Mouse (Mus musculus) midbrain, embryonic 15.5 days (tissue): ENCODE results near the gene Pik3c2b. TPM values are rescaled to one million over a fixed set of nuclear protein-coding genes. Genes with fewer than 3 reads are reported as not detected.

ENCODE experiments used
- ATAC-seq: fragments of 200-750 bp; cut with Nextera tagmentation; replicated peaks from 2 replicates; pipeline ENCODE4 v1.8.0; 2017; ENCODE audit warnings: moderate TSS enrichment
- H3K27ac ChIP-seq: fragments of 300-500 bp; sonication (generic); 2 replicates; pipeline ENCODE4 v1.5.1; 2015; ENCODE audit warnings: mild to moderate bottlenecking, inconsistent platforms
- H3K27me3 ChIP-seq: fragments of 300-500 bp; sonication (generic); replicated peaks from 2 replicates; pipeline ENCODE4 v1.6.1; 2015; ENCODE audit warnings: inconsistent platforms
- H3K36me3 ChIP-seq: fragments of 300-500 bp; sonication (generic); replicated peaks from 2 replicates; pipeline ENCODE4 v1.6.1; 2015; ENCODE audit warnings: inconsistent platforms
- H3K4me1 ChIP-seq: fragments of 300-500 bp; sonication (generic); 2 replicates; pipeline ENCODE4 v1.6.1; 2015; ENCODE audit warnings: inconsistent platforms
- H3K4me2 ChIP-seq: fragments of 300-500 bp; sonication (generic); 2 replicates; pipeline ENCODE4 v1.6.1; 2015; ENCODE audit warnings: inconsistent platforms, mild to moderate bottlenecking, moderate library complexity
- H3K4me3 ChIP-seq: fragments of 300-500 bp; sonication (generic); 2 replicates; pipeline ENCODE4 v1.5.1; 2015; ENCODE audit warnings: mild to moderate bottlenecking, inconsistent platforms
- H3K9ac ChIP-seq: fragments of 300-500 bp; sonication (generic); 2 replicates; pipeline ENCODE4 v1.6.1; 2015; ENCODE audit warnings: mild to moderate bottlenecking, inconsistent platforms
- H3K9me3 ChIP-seq: fragments of 300-500 bp; sonication (generic); 2 replicates; pipeline ENCODE4 v1.6.1; 2016; ENCODE audit warnings: inconsistent platforms
- WGBS: fragments of 180-500 bp; shearing (Covaris S2); methylation state at CpG from one replicate; pipeline ENCODE4 v1.1.7; 2015; ENCODE audit warnings: mixed read lengths; 5-methylcytosine and 5-hydroxymethylcytosine counted together
- polyA plus RNA-seq: library from polyadenylated mRNA; unstranded; fragments of >200 nt; fragmentation: Nextera tagmentation; extraction: Ambion mirVana; gene quantifications from 2 replicates; pipeline ENCODE4 v1.2.1, GENCODE M21; 2015

Pik3c2b gene
- polyA plus RNA-seq, 1 experiment from 2014 or later: 17.1 TPM

DNA sequence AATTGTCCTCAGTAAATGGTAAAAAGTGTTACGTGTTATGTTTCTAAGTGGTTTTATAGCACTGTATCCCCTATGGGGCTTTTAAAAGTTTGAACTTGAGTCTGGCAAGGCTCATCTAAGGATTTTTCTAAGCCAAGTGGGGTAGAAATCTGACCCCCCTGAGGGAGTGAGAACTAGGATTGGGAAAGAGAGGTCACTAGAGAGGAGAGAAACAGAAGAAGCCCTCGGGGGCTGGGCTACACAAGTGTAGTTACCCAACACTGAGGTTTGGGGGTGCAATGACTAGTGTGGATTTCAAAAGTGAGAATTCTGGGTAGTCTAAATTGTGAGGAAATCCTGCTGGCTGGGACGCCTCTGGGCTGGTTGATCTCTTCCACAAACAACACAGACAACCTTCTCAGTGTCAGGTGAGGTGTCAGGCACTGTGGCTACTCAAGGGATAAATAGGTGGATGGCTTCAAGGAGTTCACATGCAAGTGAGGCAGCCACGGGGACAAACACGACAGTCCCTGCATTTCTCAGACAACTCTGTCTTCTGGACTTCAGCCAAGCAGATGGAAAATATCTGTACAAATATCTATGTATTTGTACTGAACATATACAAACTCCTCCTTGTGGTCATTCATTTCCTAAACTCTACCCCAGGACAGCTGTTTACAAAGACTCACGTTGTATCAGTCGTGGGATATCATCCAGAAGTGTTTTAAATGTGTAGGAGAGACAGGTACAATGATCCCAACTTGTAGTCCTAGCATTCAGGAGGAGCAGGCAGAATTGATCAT lies 74.7 kb downstream of the Pik3c2b start:
- Histone ChIP-seq H3K4me3 (no peak overlapping the region), H3K9ac (no peak overlapping the region), H3K4me1 (no peaks in the 10 kb centered on the region), H3K9me3 (no peaks in the 10 kb centered on the region), H3K36me3 (no peaks in the 10 kb centered on the region), H3K27me3 (no peaks in the 10 kb centered on the region), H3K4me2 (no peak overlapping the region), H3K27ac (no peak overlapping the region)
- 73% methylated on average over 7 of the region's 7 CpGs for WGBS
- no peak for ATAC-seq

- Histone ChIP-seq H3K4me1 (no peaks in the 10 kb centered on the region), H3K4me2 (no peak overlapping the region), H3K36me3 (no peaks in the 10 kb centered on the region), H3K4me3 (no peak overlapping the region), H3K27ac (no peak overlapping the region), H3K9ac (no peak overlapping the region), H3K9me3 (no peaks in the 10 kb centered on the region), H3K27me3 (no peaks in the 10 kb centered on the region)
- ATAC-seq: no peak
- 68% methylated on average over 6 of the region's 6 CpGs for WGBS
Observed at GRCm38 (mm10) chr1:133121246-133121645, 75.8 kb downstream of the Pik3c2b start.

- H3K4me1 ChIP-seq: no peaks in the 10 kb centered on the region
- no peaks in the 10 kb centered on the region for H3K36me3 ChIP-seq
- H3K4me2 ChIP-seq: no peak overlapping the region
- 87% methylated on average over 6 of the region's 6 CpGs for WGBS
- no peak overlapping the region for H3K9ac ChIP-seq
- H3K27me3 ChIP-seq: no peaks in the 10 kb centered on the region
- no peaks in the 10 kb centered on the region for H3K9me3 ChIP-seq
- ATAC-seq: no peak
- H3K4me3 ChIP-seq: no peak overlapping the region
- H3K27ac ChIP-seq: no peak overlapping the region
Observed at GRCm38 (mm10) chr1:133124137-133124536, 78.7 kb downstream of the Pik3c2b start.

- no peaks in the 10 kb centered on the region for H3K27me3 ChIP-seq
- WGBS: 93% methylated on average over 9 of the region's 9 CpGs
- H3K4me3 ChIP-seq: no peak overlapping the region
- no peaks in the 10 kb centered on the region for H3K36me3 ChIP-seq
- no peak for ATAC-seq
- no peak overlapping the region for H3K27ac ChIP-seq
- H3K4me1 ChIP-seq: peaks cover 4% of the 10 kb centered on the region
- no peaks in the 10 kb centered on the region for H3K9me3 ChIP-seq
- no peak overlapping the region for H3K9ac ChIP-seq
- no peak overlapping the region for H3K4me2 ChIP-seq
Observed at GRCm38 (mm10) chr1:133125640-133126364, 80.3 kb downstream of the Pik3c2b start.

DNA sequence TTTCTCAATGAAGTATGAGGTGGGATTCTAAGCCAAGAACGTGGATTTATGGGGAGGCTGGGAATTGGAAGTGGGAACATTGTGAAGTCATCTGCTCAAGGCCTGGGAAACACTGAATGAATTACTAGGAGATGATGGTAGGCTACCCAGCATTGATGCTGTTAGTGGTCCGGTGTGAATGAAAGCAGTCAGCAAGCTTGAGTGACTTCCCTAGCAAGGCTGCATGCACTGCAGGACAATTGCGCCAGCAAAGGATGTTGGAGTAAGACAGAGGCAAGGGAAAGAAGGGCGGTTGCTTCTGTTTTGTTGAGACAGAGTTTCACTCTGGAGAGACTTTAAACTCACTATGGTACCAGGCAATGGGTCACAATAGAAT lies 80.9 kb downstream of the Pik3c2b start:
- H3K4me3 ChIP-seq: no peak overlapping the region
- WGBS: 46% methylated on average over 4 of the region's 4 CpGs

DNA sequence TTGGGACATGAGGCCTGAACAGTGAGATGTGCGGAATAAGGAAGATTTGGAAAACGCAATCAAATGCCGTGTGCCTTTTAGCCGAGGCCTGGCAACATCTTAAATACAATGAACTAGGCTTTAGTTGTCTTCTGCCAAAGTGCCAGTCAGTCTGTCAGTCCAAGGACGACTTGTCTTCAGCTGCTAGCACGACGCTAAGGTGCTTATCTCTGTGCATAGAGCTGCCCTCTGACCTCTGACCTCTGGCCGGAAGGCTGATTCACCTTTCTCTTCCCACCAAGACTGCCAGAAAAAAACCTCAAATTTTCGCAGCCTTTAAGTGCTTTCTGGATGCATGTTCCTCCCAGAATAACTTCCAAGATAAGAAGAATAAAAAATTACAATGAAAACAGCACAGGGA lies 81.9 kb downstream of the Pik3c2b start:
- ATAC-seq: no peak
- WGBS: 52% methylated on average over 9 of the region's 9 CpGs

More for the DNA sequence above, 80.9 kb downstream of the Pik3c2b start:
- H3K4me1 ChIP-seq: peaks cover 4% of the 10 kb centered on the region
- ATAC-seq: no peak
- H3K27ac ChIP-seq: no peak overlapping the region
- H3K9ac ChIP-seq: no peak overlapping the region
- H3K27me3 ChIP-seq: no peaks in the 10 kb centered on the region
- no peaks in the 10 kb centered on the region for H3K36me3 ChIP-seq
- H3K4me2 ChIP-seq: no peak overlapping the region
- no peaks in the 10 kb centered on the region for H3K9me3 ChIP-seq

GRCm38 (mm10) chr1:133129471-133130221 lies 84.2 kb downstream of the Pik3c2b start:
- WGBS: 11% methylated on average over 16 of the region's 16 CpGs
- Histone ChIP-seq H3K4me3 (no peak overlapping the region), H3K4me2 (no peak overlapping the region), H3K9me3 (no peaks in the 10 kb centered on the region), H3K27me3 (no peaks in the 10 kb centered on the region), H3K4me1 (peaks cover 30% of the 10 kb centered on the region), H3K36me3 (no peaks in the 10 kb centered on the region), H3K9ac (no peak overlapping the region; the same call in 1 of the 2 replicates), H3K27ac (peak overlapping the region; percentile 4; the same call in 1 of the 2 replicates)
- no peak for ATAC-seq

More for the DNA sequence above, 81.9 kb downstream of the Pik3c2b start:
- no peak overlapping the region for H3K4me2 ChIP-seq
- H3K9ac ChIP-seq: no peak overlapping the region
- no peaks in the 10 kb centered on the region for H3K36me3 ChIP-seq
- H3K27ac ChIP-seq: no peak overlapping the region
- peaks cover 7% of the 10 kb centered on the region for H3K4me1 ChIP-seq
- H3K9me3 ChIP-seq: no peaks in the 10 kb centered on the region
- H3K4me3 ChIP-seq: no peak overlapping the region
- H3K27me3 ChIP-seq: no peaks in the 10 kb centered on the region

GRCm38 (mm10) chr1:133130638-133131560 lies 85.4 kb downstream of the Pik3c2b start, which contains the start of gene Ppp1r15b:
Gene Ppp1r15b, plus strand, starts transcription at chr1:133131143.
- H3K4me1 ChIP-seq: peaks cover 42% of the 10 kb centered on the region

GRCm38 (mm10) chr1:133131561-133131905 lies 86.1 kb downstream of the Pik3c2b start:
- Histone ChIP-seq H3K4me3 (peak overlapping the region; percentile 79), H3K27me3 (no peaks in the 10 kb centered on the region), H3K27ac (peak overlapping the region; percentile 96), H3K4me2 (peak overlapping the region; percentile 95), H3K9me3 (no peaks in the 10 kb centered on the region), H3K36me3 (no peaks in the 10 kb centered on the region), H3K4me1 (peaks cover 48% of the 10 kb centered on the region), H3K9ac (peak overlapping the region; percentile 89)
- no peak for ATAC-seq
- WGBS: under 1% methylated on average over 35 of the region's 35 CpGs

More at GRCm38 (mm10) chr1:133130638-133131560, 85.4 kb downstream of the Pik3c2b start, which contains the start of gene Ppp1r15b:
- no peaks in the 10 kb centered on the region for H3K9me3 ChIP-seq
- H3K4me2 ChIP-seq: peak within 1 kb of the TSS; percentile 95
- peak within 1 kb of the TSS; percentile 79 for H3K4me3 ChIP-seq
- WGBS: 1% methylated on average over 69 of the region's 72 CpGs
- no peaks in the 10 kb centered on the region for H3K27me3 ChIP-seq
- H3K9ac ChIP-seq: peak within 1 kb of the TSS; percentile 89
- peak; percentile 99 for ATAC-seq
- H3K36me3 ChIP-seq: no peaks in the 10 kb centered on the region
- H3K27ac ChIP-seq: peak within 1 kb of the TSS; percentile 96

DNA sequence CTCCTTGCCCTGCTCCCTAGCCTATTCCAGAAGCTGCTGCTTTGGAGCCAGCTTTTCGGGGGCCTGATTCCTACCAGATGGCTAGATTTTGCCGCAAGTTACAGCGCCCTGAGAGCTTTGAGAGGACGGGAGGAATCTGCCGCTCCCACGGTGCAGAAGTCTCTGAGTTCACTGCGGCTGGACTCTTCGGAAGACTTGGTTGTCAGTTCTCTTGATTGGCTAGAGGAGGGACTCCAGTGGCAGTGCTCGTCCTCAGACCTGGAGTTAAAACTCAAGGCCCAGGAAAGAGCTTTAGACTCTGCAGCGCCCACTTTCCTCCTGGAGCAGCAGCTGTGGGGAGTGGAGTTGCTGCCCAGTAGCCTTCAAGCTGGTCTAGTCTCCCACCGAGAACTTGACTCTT lies 86.5 kb downstream of the Pik3c2b start:
- Histone ChIP-seq H3K9ac (peak overlapping the region; percentile 89), H3K4me1 (peaks cover 52% of the 10 kb centered on the region)
- WGBS: 0% methylated on average over 11 of the region's 11 CpGs

More for the DNA sequence above, 86.5 kb downstream of the Pik3c2b start:
- no peak for ATAC-seq
- peaks cover 4% of the 10 kb centered on the region; the same call in 1 of the 2 replicates for H3K36me3 ChIP-seq
- peak overlapping the region; percentile 95 for H3K4me2 ChIP-seq
- no peaks in the 10 kb centered on the region for H3K27me3 ChIP-seq
- H3K27ac ChIP-seq: peak overlapping the region; percentile 96
- H3K4me3 ChIP-seq: peak overlapping the region; percentile 79
- H3K9me3 ChIP-seq: no peaks in the 10 kb centered on the region
